Mouse (Mus musculus) gastrocnemius, adult 2 months (tissue): ENCODE measurements at regions not wholly inside any gene's neighbourhood (a gene's known extent, or its start where the extent isn't known, plus 50 kb on each side); places are given as distances from the start of the nearest gene placed in this dataset.

ENCODE experiments used
- DNase-seq: peaks from one replicate; pipeline ENCODE4 v3.0.0; 2022
- H3K27ac ChIP-seq: fragments of 200-600 bp; 2 replicates; pipeline ENCODE4 v1.8.1; 2022; ENCODE audit warnings: mild to moderate bottlenecking
- H3K4me3 ChIP-seq: fragments of 200-600 bp; 2 replicates; pipeline ENCODE4 v1.8.1; 2022; ENCODE audit warnings: mild to moderate bottlenecking, moderate library complexity
- CTCF ChIP-seq: fragments of 200-600 bp; IDR thresholded peaks from 2 replicates; pipeline ENCODE4 v1.8.1; 2022; ENCODE audit warnings: antibody characterized with exemption, mild to moderate bottlenecking, moderate library complexity
- intact Hi-C: fragments of 180-260 bp; cut with DNase I; formaldehyde crosslinking; loops from one replicate; pipeline ENCODE4 v1.15.1; 2025

DNA sequence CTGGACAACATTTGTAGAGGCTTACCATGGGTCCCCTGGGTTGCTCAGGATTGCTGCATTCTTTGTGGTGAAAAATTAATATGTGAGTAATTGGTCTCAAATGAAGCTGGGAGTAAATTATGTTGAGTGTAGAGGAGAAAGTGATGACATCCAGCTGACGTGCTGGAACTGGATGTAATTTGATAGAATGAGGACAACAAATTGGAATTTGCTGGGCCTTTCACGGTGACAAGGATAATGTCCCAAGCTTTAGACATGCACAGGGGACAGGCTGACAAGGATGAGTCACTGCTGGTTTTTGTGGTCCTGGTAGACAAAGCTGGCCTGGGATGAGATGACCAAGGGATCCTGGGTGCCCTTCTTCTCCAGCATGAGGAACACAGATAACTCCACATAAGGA lies 357.9 kb upstream of the Mki67 start:
- no peak for TF ChIP-seq CTCF
- Histone ChIP-seq H3K27ac (no peak overlapping the region), H3K4me3 (no peak overlapping the region)
- no peak for DNase-seq
- intact Hi-C loops = no loop called here

DNA sequence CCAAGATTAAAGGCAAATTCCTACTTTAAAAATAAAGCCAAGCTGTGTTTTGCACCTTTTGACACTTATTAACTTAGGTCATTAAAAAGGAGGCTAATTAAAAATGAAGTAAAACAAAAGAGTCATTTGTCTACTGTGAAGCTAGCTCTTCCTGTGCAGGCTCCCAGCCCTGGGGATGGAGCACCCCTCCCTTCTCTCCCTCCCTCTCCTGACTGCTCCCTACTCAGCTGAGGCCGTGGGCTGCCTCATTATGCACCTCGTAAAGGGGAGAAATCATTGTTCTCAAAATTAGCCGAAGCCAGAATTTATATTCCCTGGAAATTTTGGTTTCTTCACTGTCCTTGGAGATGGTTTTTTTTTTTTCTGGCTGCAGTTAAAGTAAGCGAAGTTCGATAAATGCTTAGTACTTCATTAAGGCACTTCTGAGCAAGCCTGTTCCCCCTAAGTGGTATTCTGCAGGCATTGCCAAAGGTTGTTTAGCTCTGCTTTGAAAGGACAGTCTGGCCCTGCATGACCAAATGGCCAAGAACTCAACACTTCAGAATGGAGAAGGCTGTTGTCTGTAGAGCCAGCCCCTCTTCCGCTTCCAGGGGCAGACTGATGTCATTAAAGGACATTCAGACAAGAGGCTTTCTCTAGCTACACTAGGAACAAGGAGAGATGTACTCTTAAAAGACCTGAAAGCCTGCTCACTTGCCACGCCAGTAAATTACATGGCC lies 365.5 kb upstream of the Mki67 start:
- TF ChIP-seq CTCF = no peak
- Histone ChIP-seq H3K4me3 (no peak overlapping the region), H3K27ac (no peak overlapping the region)
- intact Hi-C loops = no loop called here
- DNase-seq = no peak

DNA sequence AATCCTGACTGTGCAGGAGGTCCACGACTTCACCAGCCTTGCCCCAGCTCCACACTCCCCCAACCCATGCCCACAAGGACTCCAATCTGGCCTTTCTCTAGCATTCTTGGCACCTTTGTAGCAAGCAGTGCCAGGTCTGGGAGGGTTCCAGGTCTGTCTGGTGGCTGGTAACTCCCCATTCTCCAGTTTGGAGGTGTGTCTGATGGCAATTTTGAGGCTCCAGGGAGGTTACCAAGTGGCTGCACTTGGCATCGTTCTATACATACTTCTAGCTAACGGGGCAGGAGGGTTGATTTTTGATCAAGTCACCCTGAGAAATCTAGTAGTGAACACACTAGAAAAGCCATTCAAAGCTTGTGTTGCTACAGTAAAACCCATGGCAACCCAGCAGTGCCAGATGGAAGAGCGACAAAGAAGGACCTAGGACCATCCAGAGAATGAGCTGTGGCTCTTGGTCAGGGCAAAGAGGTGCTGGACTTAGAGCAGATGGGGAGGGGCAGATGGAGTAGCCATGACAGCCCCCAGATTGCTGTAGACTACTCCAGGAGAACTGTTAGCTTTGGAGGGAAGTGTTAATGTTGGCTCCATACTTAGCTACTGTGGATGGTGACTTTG lies 366.2 kb upstream of the Mki67 start:
- TF ChIP-seq CTCF = no peak
- H3K27ac ChIP-seq = no peak overlapping the region
- no peak overlapping the region for H3K4me3 ChIP-seq
- intact Hi-C loops = no loop called here
- no peak for DNase-seq

DNA sequence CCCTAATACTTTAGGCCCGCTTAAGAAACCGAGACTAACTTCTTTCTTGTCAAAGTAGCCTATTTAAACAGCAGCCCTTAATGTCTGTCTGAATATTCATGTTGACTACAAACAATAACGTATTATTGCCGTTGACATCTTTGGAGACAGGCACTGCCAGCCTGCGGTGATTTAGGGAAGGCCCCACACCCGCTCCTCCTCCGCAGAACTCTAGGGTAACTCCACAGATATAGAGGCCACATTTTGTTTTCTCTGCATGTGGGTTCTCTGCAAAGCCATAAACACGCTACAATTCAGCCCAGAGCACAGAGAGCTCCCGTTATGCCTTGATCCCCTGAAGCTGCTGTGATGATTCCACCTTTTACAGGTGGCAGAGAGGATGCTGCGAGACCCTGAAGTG lies 366.8 kb upstream of the Mki67 start:
- Histone ChIP-seq H3K27ac (no peak overlapping the region), H3K4me3 (no peak overlapping the region)
- intact Hi-C loops = no loop called here
- TF ChIP-seq CTCF = no peak
- DNase-seq = no peak

DNA sequence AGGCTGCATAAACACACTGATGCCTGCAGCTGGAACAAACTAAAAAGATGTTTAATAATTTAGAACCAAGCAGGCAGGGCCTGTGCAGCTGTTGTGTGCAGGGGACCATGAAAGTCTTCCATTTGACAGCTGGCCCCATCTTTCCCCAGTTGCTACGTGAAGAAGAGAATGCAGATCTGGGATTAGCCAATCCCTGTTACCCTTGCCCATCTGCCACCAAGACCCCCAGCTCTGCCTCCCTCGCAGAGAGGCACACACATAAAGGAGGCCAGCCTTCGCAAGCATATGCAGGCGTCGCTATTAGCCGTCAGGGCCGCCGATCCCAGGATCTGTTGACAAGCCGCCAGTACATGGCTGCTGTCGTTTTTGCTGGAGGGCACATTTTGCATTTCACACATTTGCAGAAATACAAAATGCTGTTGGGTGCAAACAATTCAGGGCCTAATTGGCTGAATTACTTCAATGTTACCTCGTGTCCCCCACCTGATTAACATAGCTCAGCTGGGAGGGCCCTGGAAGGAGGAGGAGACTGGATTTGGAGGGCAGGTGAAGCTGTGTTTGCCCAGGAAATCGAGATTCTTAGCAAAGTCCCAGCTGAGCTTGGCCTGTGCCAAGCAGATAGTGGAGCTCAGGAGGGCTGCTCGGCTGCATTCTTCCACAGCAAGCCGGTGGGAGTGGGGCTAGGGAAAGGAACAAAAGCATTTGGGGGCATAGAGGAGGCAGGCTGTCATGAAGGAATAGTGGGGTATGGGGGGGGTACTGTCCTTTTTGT lies 367.6 kb upstream of the Mki67 start:
- no peak for DNase-seq
- no peak for TF ChIP-seq CTCF
- H3K4me3 ChIP-seq = no peak overlapping the region
- no peak overlapping the region for H3K27ac ChIP-seq
- intact Hi-C loops = no loop called here

DNA sequence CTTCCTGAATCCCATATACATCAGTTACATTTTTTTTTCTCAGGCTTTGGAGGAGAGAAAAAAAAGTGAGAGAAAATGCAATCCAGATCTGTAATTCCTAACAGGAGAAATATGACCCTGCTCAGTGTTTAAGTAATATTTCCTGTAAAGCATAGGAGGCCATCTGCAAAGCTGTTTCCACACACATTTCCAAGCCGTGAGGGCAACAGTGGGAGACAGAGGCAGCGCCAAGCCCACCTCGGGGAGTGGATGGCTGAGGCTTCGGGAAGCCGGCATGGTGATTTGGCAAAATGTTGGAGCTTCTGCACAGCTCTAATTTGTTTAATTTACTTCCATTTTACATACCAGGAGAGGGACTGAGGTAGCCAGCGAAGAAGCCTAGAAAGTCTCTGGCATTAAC lies 372.6 kb upstream of the Mki67 start:
- DNase-seq = no peak
- intact Hi-C loops = no loop called here
- H3K27ac ChIP-seq = no peak overlapping the region
- no peak for TF ChIP-seq CTCF
- no peak overlapping the region for H3K4me3 ChIP-seq

DNA sequence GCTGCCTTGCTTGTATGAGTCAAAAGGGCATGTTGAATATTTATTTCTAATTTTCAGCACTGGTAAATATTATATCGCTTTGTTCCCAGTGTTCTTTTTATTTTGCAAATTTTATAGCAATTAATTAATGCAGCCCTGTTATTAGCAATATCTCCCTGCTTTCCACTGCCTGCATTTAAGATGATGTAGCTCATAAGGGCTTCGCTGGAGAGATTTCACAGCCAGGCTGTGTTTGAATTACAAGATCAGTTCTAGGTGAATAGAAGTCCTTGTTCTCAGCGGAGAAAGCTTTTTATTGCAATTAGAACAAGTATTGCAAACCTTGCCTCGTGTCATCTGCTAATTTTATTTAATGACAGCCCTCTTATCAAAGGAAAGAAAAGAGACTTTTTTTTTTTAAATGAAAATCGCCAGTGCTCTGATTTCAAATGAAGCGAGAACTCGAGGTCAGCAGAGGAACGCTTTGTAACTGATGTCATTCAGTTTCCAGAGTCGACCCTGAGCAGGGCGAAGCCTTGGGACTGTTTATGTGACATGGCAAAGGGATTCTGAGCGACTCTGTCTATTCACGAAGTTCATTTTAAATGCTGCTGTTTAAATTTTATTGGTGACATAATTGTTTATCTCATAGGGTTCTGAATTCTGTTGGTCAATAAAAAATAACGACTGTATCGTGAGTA lies 378.7 kb upstream of the Mki67 start:
- no peak overlapping the region for H3K27ac ChIP-seq
- no peak overlapping the region for H3K4me3 ChIP-seq
- intact Hi-C loops = no loop called here
- no peak for TF ChIP-seq CTCF
- DNase-seq = no peak

DNA sequence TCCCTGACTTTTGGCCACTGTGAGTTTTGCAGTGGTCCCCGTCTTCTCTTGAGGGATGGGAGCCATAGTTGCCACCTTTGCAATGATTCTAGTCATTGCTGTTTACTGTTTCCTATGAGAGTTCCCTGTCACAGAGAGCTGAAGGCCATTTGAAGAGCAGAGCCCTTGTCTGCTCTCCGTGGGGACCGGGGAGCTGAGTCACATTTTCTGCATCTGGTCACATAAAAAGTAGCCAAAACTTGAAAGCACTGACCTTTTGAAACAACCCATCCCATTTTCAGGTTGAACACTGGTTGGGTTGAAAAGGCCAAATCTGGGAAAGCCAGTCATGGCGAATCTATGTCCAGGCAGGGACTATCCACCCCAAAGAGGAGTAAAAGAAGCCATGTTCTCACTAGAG lies 387.9 kb upstream of the Mki67 start:
- Histone ChIP-seq H3K4me3 (no peak overlapping the region), H3K27ac (no peak overlapping the region)
- no peak for DNase-seq
- TF ChIP-seq CTCF = no peak
- intact Hi-C loops = no loop called here

DNA sequence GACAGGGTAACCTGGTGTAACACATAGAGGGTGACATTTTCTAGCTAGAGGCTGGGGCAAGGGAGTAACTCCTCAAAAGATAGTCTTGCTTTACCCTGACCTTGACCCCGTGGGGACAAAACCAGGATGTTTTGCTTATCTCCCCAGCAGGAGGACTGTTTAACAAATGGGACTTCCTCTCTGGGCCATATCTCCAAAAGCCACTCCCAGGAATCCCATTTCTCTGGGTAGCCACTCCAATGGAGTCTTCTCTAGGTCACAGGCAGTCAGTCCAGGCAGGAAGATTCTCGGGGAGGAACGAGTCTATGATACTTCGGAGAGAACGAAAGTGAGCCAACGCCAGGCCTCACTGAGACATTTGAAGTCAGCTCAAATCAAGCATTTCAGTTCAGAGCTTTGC lies 396.0 kb upstream of the Mki67 start:
- Histone ChIP-seq H3K27ac (no peak overlapping the region), H3K4me3 (no peak overlapping the region)
- DNase-seq = no peak
- intact Hi-C loops = no loop called here
- no peak for TF ChIP-seq CTCF

DNA sequence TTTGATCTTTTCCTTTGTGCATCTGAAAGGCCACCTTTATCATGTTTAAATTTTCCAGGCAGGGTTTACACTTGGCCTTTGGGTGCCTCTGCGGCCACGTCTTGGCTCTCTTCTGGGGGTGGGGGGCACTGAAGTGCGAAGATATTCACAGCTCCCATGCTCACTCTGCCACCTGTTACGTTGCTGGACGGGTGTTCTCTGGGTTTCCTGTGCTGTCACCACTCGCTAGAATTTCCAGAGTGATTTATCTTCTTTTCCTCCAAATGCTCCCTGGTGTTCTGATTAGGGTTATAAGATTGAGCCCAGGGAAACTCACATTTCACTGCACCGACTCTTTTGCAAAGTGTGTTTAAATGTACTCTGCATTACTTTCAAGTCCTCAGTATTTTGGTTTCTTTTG lies 404.8 kb upstream of the Mki67 start:
- no peak for DNase-seq
- intact Hi-C loops = no loop called here
- no peak overlapping the region for H3K4me3 ChIP-seq
- no peak for TF ChIP-seq CTCF
- H3K27ac ChIP-seq = no peak overlapping the region

DNA sequence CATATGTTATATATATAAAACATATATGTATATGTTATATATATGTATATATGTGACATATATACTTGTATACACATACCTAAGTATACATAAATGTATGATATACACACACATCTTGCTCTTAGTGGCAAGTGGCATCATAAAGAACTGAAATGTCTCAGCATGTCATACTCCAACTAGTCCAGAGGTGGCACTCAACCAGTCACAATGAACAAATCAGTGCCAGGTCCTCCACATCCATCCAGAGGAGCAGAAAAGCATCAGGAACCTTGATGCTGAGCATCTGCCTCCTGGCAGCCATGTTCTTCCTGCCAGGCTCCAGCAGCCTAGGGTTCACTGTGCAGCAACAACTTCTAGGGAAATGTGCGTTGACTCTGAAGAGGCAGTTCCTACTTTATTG lies 405.2 kb upstream of the Mki67 start:
- TF ChIP-seq CTCF = peak; percentile 22; the same call in 1 of the 2 replicates
- Histone ChIP-seq H3K27ac (no peak overlapping the region), H3K4me3 (no peak overlapping the region)
- intact Hi-C loops = no loop called here
- DNase-seq = no peak

DNA sequence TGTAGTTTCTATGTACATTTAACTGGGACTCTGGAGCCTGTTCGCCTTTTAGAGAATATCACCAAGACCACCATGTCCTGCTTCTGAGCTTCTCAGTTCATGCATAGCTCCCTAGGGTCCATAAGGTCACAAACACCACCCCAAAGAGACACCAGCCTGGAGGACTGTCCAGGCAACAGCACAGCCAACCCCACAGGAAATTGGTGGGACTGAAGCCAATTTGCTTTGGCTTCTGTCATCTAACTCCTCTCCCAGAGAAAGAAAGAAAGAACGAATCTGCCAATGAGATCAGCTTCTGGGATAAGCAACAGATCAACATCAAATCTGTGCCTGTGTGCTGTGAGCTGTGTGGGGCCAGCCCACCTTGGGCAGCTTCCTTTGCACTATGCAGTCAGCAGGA lies 408.6 kb upstream of the Mki67 start:
- Histone ChIP-seq H3K27ac (no peak overlapping the region), H3K4me3 (no peak overlapping the region)
- intact Hi-C loops = no loop called here
- peak; percentile 26 for DNase-seq
- no peak for TF ChIP-seq CTCF

DNA sequence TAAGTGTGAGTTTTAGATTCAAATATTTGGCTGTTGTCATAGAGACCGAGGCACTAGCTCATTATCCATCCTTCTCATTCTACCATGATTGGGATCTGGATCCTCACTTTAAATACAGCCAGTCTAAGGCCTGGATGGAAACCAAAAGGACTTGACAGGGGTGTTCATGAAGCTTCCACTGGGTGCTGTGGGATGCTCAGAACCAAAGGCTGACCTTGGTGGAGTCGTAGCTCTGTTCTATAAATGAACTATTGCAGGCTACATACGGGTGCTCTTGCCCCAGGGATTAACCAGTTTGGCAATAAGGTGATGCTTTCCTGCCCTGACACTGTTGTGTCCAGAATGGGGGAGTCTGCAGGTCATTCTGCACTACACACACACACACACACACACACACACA lies 410.2 kb upstream of the Mki67 start:
- Histone ChIP-seq H3K27ac (no peak overlapping the region), H3K4me3 (no peak overlapping the region)
- intact Hi-C loops = no loop called here
- DNase-seq = no peak
- no peak for TF ChIP-seq CTCF
